Mouse (Mus musculus) hindbrain, embryonic 11.5 days (tissue): ENCODE data around the gene Crybb1. TPM values are rescaled to one million over a fixed set of nuclear protein-coding genes. Genes with fewer than 3 reads are reported as not detected.

Experiments used
- ATAC-seq: fragments of 200-750 bp; cut with Nextera tagmentation; 2 replicates; pipeline ENCODE4 v1.8.0; 2017; ENCODE audit warnings: mild to moderate bottlenecking, moderate TSS enrichment, moderate library complexity; ENCODE audit not compliant: low FRiP score
- DNase-seq: peaks from one replicate; pipeline ENCODE4 v3.0.0-alpha.2; 2015; ENCODE audit warnings: low spot score
- H3K27ac ChIP-seq: fragments of 300-500 bp; sonication (generic); 2 replicates; pipeline ENCODE4 v1.5.1; 2014; ENCODE audit warnings: mild to moderate bottlenecking, low read depth, low read length
- H3K27me3 ChIP-seq: fragments of 300-500 bp; sonication (generic); 2 replicates; pipeline ENCODE4 v1.6.1; 2014; ENCODE audit warnings: mild to moderate bottlenecking, low read length, moderate library complexity, mixed read lengths; ENCODE audit not compliant: control insufficient read depth, insufficient read depth
- H3K36me3 ChIP-seq: fragments of 300-500 bp; sonication (generic); 2 replicates; pipeline ENCODE4 v1.6.1; 2014; ENCODE audit warnings: mild to moderate bottlenecking, low read length, moderate library complexity, mixed read lengths; ENCODE audit not compliant: control insufficient read depth, insufficient read depth
- H3K4me1 ChIP-seq: fragments of 300-500 bp; sonication (generic); replicated peaks from 2 replicates; pipeline ENCODE4 v1.6.1; 2014; ENCODE audit warnings: low read length, mixed read lengths; ENCODE audit not compliant: control insufficient read depth, insufficient read depth
- H3K4me2 ChIP-seq: fragments of 300-500 bp; sonication (generic); replicated peaks from 2 replicates; pipeline ENCODE4 v1.6.1; 2014; ENCODE audit warnings: mild to moderate bottlenecking, low read depth, low read length
- H3K4me3 ChIP-seq: fragments of 300-500 bp; sonication (generic); 2 replicates; pipeline ENCODE4 v1.5.1; 2014; ENCODE audit warnings: low read depth, low read length
- H3K9ac ChIP-seq: fragments of 300-500 bp; sonication (generic); 2 replicates; pipeline ENCODE4 v1.6.1; 2014; ENCODE audit warnings: low read depth, low read length
- H3K9me3 ChIP-seq: fragments of 300-500 bp; sonication (generic); 2 replicates; pipeline ENCODE4 v1.6.1; 2016; ENCODE audit warnings: low read length; ENCODE audit not compliant: control insufficient read depth
- WGBS: fragments of 180-500 bp; shearing (Covaris S2); extraction: QIAGEN DNeasy Blood & Tissue Kit; methylation state at CpG from one replicate; pipeline ENCODE4 v1.1.7; 2014; 5-methylcytosine and 5-hydroxymethylcytosine counted together
- polyA plus RNA-seq: library from polyadenylated mRNA; unstranded; fragments of >200 nt; fragmentation: Nextera tagmentation; extraction: Ambion mirVana; gene quantifications from 2 replicates; pipeline ENCODE4 v1.2.1, GENCODE M21; 2014

The Crybb1 gene
- polyA plus RNA-seq, 1 experiment from 2014 or later: 0.88 TPM

DNA sequence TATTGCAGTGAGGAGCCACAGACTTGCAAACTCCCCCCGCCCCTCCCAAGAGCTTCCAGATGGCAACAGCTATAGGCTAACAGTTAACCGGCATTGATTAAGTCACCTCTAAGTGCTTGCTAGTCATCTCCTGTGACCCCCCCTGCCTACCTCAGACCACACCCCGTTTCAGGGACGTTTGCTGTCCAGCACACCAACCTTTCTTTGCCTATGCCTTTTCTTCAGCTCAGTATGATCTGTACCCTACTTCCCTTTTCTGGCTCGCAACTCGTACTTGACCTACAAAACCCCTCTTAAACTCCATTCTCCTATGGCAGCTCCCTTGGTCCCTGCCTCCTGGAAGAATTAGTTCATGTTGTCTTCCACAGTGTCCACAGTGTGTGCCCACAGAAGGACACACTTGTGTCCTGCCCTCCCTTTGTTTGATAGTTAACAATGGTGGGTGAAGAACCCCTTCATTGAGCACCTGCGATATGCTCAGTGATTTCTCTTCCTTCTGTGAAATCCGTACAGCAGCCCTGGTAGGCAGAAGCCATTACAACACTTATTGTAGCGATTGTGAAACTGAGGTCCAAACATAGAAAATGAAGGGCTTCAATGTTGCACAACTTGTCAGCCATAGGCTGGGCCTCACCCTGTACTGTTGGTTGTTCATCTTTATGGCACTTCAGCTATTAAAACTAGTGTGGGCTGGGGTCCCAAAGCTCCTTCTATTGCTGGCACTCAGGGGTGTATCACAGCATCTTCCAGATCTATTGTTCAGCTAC lies 10.6 kb downstream of the Crybb1 start:
- Histone ChIP-seq H3K4me2 (no peak overlapping the region), H3K9me3 (no peaks in the 10 kb centered on the region), H3K36me3 (no peaks in the 10 kb centered on the region), H3K27ac (no peak overlapping the region), H3K4me3 (no peak overlapping the region), H3K27me3 (peaks cover 3% of the 10 kb centered on the region; the same call in 1 of the 2 replicates), H3K9ac (no peak overlapping the region), H3K4me1 (peaks cover 3% of the 10 kb centered on the region; the same call in 1 of the 2 replicates)
- ATAC-seq: no peak
- 65% methylated on average over 9 of the region's 9 CpGs for WGBS
- no peak for DNase-seq

DNA sequence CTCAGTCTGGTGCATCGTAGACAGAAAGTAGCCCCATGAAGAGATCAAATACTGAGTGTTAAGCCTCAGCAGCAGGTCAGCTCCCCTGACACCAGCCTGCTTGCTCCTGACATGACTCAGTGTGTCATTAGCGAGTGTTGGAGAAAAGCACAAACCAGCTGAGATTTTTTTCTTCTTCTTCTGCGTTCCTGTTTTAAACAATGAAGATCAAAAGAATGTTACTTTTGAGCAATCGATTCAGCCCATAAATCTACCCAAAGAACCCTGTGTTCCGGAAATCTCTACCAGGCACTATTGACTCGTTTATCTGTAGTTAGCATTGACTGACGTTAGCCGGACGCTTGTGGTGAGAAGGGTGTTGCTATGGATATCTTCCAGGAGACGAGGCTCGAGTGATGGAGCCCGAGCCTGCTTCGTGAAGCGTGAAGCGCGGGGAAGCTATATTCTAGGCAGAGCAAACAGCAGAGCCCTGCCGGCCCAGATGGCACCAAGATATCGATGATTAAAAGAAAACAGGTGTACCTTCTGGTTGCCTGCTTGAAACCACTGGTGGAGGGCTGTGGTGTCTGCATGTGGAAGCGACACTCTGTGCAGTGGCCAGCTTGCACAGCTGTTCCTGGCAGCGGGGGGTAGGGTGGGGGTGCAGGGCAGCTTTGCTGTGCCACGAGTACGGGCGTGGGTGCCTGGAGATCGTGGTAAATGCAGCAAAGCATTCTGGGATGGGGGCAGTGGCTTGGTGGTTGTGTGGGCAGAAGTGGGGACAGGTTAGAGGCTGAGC lies 15.3 kb downstream of the Crybb1 start:
- H3K27me3 ChIP-seq: peaks cover 5% of the 10 kb centered on the region; the same call in 1 of the 2 replicates
- no peak overlapping the region for H3K4me3 ChIP-seq
- H3K36me3 ChIP-seq: no peaks in the 10 kb centered on the region
- ATAC-seq (0 out of 2 replicates have a peak, but pooled peaks have one; percentile 46), DNase-seq (peak; percentile 47)
- no peak overlapping the region for H3K4me2 ChIP-seq
- peak overlapping the region; percentile 36; the same call in 1 of the 2 replicates for H3K27ac ChIP-seq
- H3K9ac ChIP-seq: no peak overlapping the region
- H3K4me1 ChIP-seq: peaks cover 4% of the 10 kb centered on the region; the same call in 1 of the 2 replicates
- no peaks in the 10 kb centered on the region for H3K9me3 ChIP-seq
- 47% methylated on average over 24 of the region's 24 CpGs for WGBS

DNA sequence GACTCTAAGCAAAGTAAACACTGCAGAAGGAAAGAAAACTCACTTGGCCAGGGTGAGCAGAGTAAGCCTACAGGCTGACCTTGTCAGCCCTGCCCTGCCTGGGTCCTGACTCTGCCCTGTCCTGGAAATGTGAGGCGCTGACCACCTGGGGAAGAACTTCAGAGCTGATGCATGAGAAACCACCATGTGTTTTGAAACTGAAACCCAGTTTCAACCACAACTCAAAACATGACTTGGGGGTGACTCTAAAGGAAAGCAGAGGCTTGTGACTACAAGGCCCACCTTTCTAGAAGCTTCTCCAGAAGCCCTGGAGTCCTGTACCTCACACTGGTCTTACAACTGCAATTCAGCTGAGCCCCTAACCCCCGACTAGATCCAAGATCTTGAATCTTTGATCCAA lies 17.3 kb downstream of the Crybb1 start:
- H3K9me3 ChIP-seq: no peaks in the 10 kb centered on the region
- H3K27me3 ChIP-seq: peaks cover 5% of the 10 kb centered on the region; the same call in 1 of the 2 replicates
- DNase-seq (no peak), ATAC-seq (no peak)
- no peak overlapping the region for H3K27ac ChIP-seq
- H3K9ac ChIP-seq: no peak overlapping the region
- 71% methylated on average over 2 of the region's 2 CpGs for WGBS
- H3K4me3 ChIP-seq: no peak overlapping the region
- no peak overlapping the region for H3K4me2 ChIP-seq
- peaks cover 4% of the 10 kb centered on the region; the same call in 1 of the 2 replicates for H3K4me1 ChIP-seq
- no peaks in the 10 kb centered on the region for H3K36me3 ChIP-seq

DNA sequence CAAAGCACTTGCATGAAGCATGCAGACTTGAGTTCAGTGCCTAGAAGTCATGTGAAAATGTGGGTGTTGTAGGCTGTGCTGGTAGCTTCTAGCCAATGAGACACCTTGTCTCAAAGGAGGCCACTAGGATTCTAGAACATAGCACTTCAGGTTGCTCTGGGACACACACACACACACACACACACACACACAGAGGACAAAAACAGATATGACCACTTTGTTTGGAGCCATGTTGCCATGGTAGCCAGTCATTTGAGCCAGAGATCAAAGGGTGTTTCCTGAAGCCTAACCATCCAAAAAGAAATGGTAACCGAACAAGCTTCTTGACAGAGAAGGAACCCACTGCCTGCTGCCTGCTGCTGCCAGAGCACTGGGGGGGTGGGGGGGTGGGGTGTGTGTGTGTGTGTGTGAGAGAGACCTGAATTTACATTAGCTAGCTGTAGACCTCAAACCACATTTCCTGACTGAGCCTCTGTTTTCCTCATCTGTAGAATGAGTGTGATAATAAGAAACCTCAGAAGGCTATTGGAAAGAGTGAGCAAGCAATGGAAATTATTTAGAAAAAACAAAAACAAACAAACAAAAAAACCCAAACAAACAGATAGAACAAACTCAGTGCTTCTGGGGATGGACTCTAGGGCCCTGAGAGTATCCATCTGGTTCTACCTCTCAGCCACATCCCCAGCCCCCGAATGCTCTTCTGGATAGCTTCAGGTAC lies 18.3 kb downstream of the Crybb1 start:
- H3K4me1 ChIP-seq: peaks cover 4% of the 10 kb centered on the region; the same call in 1 of the 2 replicates
- H3K9ac ChIP-seq: no peak overlapping the region
- no peak overlapping the region for H3K4me3 ChIP-seq
- 48% methylated on average over 2 of the region's 2 CpGs for WGBS
- H3K9me3 ChIP-seq: no peaks in the 10 kb centered on the region
- peaks cover 5% of the 10 kb centered on the region; the same call in 1 of the 2 replicates for H3K27me3 ChIP-seq
- no peaks in the 10 kb centered on the region for H3K36me3 ChIP-seq
- no peak overlapping the region for H3K27ac ChIP-seq
- DNase-seq (no peak), ATAC-seq (no peak)
- no peak overlapping the region for H3K4me2 ChIP-seq

DNA sequence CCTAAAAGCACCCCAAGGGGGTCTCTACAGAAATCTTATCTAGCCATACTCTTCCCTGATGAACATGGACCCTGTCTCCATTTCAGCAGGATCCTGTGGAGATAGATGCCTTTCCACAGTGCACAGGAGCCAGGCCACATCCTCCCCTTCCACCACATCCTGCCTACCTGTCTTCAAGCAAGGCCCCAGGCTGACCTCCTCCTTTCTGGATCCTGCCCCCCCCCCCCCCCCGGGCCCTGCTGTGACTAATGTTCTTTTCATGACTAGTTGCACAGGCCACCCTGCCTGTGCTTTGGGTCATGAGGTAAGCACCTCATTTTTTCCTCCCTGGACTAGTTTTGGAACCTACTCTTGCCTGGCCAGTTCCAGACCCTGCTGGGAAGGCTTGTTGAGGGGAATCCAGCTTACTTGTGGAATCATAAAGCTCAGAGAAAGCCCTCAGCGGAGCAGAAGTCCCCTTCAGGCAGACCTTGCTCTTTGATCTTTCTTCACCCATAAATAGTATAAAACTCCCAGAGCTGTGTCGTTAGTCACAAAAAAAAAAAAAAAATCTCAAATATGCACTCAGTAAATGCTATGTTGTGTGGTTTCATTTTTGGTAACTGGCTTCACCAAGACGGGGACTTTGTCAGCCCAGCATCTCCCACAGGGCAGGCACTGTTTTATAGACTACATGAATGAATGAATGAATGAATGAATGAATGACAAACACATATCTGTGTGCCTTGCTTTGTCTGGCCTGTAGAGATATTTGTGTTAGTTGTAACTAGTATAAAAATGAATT lies 19.6 kb downstream of the Crybb1 start:
- Histone ChIP-seq H3K4me2 (no peak overlapping the region; the same call in 1 of the 2 replicates), H3K27me3 (0 out of 2 replicates have a peak, but pooled peaks cover 2% of the 10 kb centered on the region), H3K9ac (no peak overlapping the region), H3K27ac (no peak overlapping the region), H3K36me3 (no peaks in the 10 kb centered on the region), H3K4me3 (no peak overlapping the region), H3K9me3 (no peaks in the 10 kb centered on the region), H3K4me1 (peaks cover 4% of the 10 kb centered on the region; the same call in 1 of the 2 replicates)
- 66% methylated on average over 4 of the region's 4 CpGs for WGBS
- ATAC-seq (no peak), DNase-seq (no peak)

DNA sequence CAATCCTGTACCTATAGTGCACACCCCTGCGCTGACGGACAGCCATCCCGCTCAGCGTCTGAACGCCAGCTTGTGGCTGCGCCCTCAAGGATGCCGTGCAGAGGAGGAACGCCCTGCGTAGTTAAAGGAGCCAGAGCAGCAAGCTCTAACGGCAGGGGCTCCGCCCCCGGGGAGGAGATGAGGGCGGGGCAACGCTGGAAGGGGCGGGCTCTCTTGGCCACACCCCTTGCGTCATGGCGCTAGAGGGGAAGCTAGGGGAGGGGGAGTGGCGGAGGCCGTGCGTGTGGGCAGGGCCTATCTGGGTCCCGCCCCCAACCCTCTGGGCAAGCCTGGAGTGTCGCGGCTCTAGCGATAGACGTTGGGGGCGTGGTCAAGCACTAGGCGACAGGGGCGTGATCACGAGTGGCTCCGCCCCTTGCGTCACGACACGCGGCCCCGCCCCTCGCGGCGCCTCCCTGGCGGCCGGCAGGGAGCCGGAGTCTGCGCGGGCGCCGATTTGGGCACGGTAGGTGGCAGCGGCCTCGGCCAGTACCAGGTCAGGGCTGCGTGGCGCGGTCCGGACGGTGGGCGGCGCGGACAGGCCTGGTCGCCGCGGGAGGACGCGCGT lies 20.8 kb downstream of the Crybb1 start, which contains the start of gene Tpst2:
Tpst2 (plus strand) TSS at position 425 of the 607 bp plus-strand sequence.
- ATAC-seq: peak; percentile 94
- WGBS: under 1% methylated on average over 48 of the region's 62 CpGs
- 0 out of 2 replicates have a peak, but pooled peaks cover 2% of the 10 kb centered on the region for H3K27me3 ChIP-seq
- peak within 1 kb of the TSS; percentile 65 for H3K4me3 ChIP-seq
- no peaks in the 10 kb centered on the region for H3K36me3 ChIP-seq
- 0 out of 2 replicates have a peak within 1 kb of the TSS, but pooled peaks have one; percentile 36 for H3K27ac ChIP-seq
- H3K9me3 ChIP-seq: no peaks in the 10 kb centered on the region
- no peaks in the 10 kb centered on the region; the same call in 1 of the 2 replicates for H3K4me1 ChIP-seq
- H3K9ac ChIP-seq: peak within 1 kb of the TSS; percentile 65
- peak within 1 kb of the TSS; percentile 59 for H3K4me2 ChIP-seq
- DNase-seq: peak; percentile 100

DNA sequence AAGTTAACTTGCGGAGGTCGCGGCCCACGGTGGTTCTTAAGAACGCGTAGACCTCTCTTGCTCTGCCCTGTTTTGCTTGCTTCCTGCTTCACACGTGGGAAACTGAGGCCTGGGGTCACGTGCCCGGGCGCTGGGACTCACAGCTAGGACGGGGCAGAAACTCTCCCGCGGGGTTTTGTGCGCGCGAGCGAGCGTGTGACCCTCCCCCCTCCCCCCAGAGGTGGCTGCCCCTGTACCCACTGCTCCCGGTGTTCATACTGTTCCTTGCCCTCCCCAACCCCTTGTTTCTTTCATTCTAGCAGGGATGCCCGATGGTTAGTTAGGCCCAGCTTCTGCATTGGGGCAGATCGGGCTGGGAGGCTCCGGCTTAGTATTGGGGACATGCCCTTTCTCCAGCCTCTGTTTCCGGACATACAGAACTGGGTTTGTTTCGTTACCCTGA lies 21.3 kb downstream of the Crybb1 start:
- Histone ChIP-seq H3K27me3 (0 out of 2 replicates have a peak, but pooled peaks cover 2% of the 10 kb centered on the region), H3K9ac (peak overlapping the region; percentile 65), H3K9me3 (no peaks in the 10 kb centered on the region), H3K4me1 (no peaks in the 10 kb centered on the region; the same call in 1 of the 2 replicates), H3K4me2 (peak overlapping the region; percentile 59), H3K27ac (0 out of 2 replicates have a peak overlapping the region, but pooled peaks have one; percentile 36), H3K36me3 (no peaks in the 10 kb centered on the region), H3K4me3 (peak overlapping the region; percentile 65)
- DNase-seq (peak; percentile 65), ATAC-seq (peak; percentile 62; the same call in 1 of the 2 replicates)
- WGBS: 1% methylated on average over 24 of the region's 24 CpGs
